14 mouse cellular contexts compared by ENCODE assay signal in genomic region chr10:116458786-116459185, GRCm38 (mm10).
"Had no signal": no experiment of that assay in that cellular context is flagged by ENCODE, and none has a peak within 500 bp of the region (broad histone marks: within the 10 kb centered on the region; RNA-seq: fewer than 3 reads in every experiment).

No protein-coding gene starts in this region.

- ATAC-seq: intestine, embryonic 16.5 days; liver, embryonic 12.5 days; midbrain, embryonic 15.5 days had no signal

- DNase-seq: kidney, adult 18-20 months; kidney, adult 9 months; kidney, postnatal 14 days; kidney, postnatal 4 days; liver; lung, adult 18-20 months; lung, postnatal 10 days; lung, postnatal 36 days; thymus, adult 18-20 months; thymus, postnatal 14 days; thymus, postnatal 4 days had no signal
